Mouse (Mus musculus): ENCODE measurements around the gene Jsrp1.

Gene Jsrp1

DNA sequence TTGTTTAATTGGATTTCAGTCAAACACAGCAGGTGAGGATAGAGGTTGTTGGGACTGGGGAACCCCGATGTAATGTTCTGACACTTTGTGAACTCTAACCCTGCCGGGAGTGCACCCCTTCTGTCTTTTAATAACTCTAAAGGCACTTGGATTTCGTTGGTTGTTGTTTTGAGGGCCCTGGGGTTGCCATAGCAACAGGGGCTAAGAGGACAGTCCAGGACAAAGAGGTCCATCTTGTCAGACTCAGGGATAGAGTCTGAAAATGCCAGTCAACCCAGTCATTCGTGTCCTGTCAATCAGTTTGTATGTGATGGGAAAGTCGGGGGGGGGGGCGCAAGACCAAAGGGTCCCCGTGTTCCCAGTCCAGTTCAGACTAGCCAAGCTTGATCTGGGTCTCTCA lies 19.5 kb upstream of the Jsrp1 start:
- 66% methylated on average over 7 of the region's 7 CpGs for WGBS

DNA sequence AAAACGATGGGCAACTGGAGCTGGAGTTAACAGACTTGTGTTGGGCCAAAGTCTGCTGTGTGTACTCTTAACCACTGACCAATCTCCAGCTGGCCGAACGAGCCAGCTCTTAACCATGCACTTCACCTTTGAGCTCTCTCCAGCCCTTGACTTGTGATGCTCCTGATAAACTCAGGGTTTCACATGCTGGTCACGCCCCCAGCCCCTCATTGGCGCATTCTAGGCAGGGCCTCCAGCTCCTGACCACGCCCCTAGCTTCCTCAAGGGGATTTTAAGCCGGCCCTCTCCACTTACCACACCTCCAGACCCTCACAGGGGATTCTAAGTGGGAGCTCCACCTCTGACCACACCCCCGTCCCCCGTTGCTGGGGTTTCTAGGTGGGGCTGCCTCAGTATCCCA lies 17.8 kb upstream of the Jsrp1 start:
- WGBS: 23% methylated on average over 9 of the region's 9 CpGs

GRCm38 (mm10) chr10:80829359-80830278 lies 16.3 kb upstream of the Jsrp1 start:
- 17% methylated on average over 1 of the region's 1 CpGs for WGBS

- 59% methylated on average over 9 of the region's 9 CpGs for WGBS
These were observed 15.3 kb upstream of the Jsrp1 start for GRCm38 (mm10) chr10:80828587-80828986.

DNA sequence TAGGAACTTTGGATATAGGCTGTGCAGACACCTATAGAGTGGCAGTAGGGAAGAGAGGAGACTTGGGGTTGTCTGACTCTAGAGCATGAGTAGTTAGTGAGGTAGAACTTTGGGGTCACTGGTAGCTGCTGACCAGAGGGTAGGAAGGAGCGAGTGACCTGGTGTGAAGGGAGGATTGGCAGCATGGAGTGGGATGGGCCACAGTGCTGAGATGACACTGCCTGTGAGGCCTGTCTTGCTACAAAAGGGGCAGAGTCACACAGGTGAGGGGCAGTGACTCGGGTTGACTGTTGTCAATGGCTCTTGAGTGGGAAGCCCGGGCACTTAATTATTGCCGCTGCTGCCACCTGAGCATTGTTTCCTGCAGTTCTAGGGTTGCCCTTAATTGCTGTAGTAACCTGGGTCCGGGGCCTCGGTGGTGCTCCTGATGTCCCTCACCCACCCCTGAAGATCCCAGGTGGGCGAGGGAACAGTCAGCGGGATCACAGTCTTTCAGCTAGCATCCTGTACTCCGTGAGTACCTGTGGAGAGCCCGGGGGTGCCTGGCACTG lies 14.6 kb upstream of the Jsrp1 start:
- 46% methylated on average over 10 of the region's 10 CpGs for WGBS

DNA sequence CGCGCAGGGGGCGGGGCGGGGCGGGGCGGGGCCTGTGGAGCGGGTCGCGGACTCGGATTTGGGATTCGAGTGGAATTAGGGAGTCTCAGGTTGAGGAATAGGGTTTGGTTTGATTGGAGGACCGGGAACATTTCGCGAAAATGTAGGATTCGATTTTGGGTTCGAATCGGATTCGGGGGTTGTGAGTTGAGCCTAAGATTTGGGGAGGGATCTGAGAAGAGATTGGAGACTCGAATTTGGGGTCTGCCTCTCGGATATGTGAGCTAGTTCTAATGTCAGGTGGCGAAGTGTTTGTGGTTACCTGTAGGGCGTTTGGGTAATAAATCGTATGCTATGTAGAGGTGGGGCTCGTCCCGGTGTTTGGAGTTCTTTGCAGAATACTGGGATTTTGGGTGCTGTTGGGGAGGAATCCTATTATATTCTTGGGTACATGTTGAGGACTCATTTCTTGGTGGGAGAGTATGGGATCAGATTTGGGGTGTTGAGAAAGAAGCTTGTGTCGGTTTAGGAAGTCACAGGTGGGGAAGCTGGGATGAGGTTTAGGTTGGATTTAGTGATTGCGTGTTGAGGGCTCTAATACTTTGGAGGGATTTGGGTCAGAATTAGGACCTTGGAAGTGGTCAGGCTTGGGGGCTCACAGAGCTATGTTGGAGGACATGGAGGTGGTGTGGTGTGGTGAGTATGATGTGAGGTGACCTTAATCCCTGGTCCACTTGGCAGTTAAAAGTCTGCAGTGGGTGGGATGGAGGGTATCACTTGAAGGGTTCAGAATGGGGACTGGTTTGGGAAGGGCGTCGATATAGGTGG lies 14.0 kb upstream of the Jsrp1 start:
- WGBS: 3% methylated on average over 29 of the region's 29 CpGs

- WGBS: under 1% methylated on average over 81 of the region's 82 CpGs
These were observed 13.1 kb upstream of the Jsrp1 start, which contains the start of gene Oaz1 for GRCm38 (mm10) chr10:80826151-80827062. Gene Oaz1 (plus strand): TSS chr10:80826656.

DNA sequence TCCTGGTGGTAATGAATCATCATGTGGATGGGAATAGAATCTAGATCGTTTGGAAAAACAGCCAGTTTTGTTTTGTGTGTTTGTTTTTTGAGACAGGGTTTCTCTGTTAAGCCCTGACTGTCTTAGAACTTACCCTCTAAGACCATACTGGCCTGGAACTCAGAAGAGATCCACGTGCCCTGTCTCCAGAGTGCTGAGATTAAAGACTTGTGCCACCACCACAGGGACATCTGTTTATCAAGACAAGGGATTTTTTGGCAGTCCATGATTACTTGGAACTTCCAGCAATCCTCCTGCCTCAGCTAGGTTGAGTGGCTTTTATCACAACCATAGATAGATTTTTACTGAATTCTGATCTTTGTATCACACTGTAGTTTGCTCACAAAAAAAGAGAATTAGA lies 11.5 kb upstream of the Jsrp1 start:
- 57% methylated on average over 2 of the region's 2 CpGs for WGBS

DNA sequence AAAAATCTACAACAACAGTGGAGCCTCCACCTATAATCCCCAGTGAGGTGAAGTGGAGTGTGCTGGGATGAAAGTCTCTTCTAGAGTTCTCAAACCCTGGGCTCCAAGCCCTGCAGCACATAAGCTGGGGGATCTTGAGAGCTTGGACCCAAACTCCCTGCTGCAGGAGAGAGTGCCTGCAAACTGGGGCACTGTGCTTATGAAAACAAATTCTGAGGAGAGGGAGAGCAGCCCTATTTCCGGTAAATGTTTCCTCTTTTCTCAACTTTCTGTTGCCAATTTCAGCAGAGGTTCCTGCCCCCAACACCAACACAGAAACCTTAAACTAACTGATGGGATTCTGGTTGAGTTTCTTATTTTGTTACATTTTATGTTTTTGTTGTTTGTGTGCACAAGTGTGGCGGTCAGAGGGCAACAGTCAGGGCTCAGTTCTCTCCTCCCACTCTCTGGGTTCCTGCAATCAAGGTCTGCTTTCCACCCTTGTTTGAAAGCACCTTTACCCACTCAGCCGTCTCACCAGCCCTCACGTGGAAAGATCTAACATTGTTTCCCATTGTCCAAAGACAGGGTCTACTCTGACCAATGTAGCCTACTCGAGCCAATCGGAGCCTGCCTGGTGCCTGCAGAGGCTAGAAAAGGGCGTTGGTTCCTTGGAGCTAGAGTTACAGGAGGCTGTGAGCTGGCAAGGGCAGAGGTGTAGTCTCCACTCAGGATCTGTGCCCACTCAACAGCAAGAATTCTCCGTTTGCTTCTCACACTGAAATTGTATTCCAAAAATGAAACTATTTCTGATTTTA lies 10.7 kb upstream of the Jsrp1 start:
- 47% methylated on average over 8 of the region's 8 CpGs for WGBS

DNA sequence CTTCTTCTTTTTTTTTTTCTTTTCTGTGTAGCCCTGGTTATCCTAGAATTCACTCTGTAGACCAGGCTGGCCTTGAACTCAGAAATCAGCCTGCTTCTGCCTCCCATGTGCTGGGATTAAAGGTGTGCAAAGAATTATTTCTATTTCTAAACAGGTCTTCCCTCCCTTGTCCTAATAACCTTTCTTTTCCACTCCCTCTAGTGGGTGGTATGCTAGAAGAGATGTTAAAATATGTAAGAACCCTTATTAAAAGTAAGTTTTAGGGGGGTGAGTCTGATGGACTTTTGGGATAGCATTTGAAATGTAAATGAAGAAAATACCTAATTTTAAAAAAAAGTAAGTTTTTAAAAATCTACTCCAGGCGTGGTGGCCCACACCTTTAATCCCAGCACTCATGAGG lies 10.0 kb upstream of the Jsrp1 start:
- 97% methylated on average over 1 of the region's 1 CpGs for WGBS

- WGBS: 77% methylated on average over 5 of the region's 5 CpGs
These were observed 9.2 kb upstream of the Jsrp1 start for GRCm38 (mm10) chr10:80822528-80822927.

DNA sequence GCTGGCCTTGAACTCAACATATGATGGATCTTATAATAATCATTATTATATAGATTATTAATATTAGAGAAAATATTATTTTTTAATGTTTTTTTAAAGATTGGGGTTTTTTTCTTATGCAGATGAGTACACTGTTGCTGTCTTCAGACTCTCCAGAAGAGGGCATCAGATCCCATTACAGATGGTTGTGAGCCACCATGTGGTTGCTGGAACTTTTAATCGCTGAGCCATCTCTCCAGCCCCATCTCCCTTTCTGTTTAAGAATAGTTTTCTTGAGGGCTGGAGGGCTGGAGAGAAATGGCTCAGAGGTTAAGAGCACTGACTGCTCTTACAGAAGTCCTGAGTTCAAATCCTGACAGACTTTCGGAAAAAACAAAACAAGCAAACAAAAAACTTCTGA lies 8.7 kb upstream of the Jsrp1 start:
- 41% methylated on average over 2 of the region's 2 CpGs for WGBS

GRCm38 (mm10) chr10:80819406-80819805 lies 6.1 kb upstream of the Jsrp1 start:
- WGBS: 62% methylated on average over 3 of the region's 3 CpGs

DNA sequence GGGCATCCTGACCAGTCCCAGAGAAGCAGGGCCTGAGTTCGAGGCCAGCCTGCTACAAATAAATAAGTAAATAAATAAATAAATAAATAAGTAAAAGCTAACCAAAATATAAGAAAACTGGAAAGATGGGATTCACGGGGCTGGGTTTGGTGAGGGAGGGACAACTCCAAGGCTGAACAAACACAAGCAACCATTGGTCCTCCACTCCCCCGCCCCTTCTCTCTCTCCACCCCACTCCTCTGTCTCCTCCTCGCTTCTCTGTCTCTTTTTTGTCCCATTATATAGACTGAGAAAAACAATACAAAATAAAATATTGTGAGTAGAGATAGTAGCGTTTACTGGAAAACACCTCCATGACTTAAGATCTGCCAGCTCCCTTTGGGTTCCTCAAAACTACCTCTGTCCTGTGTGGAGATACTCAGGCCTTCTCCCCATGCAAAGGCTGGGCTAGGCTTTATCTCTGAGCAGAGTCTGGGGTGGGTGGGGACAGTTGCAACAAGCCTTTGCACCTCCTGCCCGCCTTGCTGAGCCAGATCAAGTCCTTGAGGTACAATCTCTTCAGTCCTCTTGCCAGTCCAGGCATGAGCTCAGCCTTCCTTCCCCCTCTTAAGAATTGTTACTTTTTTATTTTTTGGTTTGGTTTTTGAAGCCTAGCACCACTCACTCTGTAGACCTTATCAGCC lies 5.4 kb upstream of the Jsrp1 start:
- WGBS: 72% methylated on average over 6 of the region's 6 CpGs

- 87% methylated on average over 7 of the region's 7 CpGs for WGBS
These were observed 4.7 kb upstream of the Jsrp1 start for GRCm38 (mm10) chr10:80817955-80818354.

GRCm38 (mm10) chr10:80817164-80817563 lies 3.9 kb upstream of the Jsrp1 start:
- WGBS: 71% methylated on average over 2 of the region's 2 CpGs

DNA sequence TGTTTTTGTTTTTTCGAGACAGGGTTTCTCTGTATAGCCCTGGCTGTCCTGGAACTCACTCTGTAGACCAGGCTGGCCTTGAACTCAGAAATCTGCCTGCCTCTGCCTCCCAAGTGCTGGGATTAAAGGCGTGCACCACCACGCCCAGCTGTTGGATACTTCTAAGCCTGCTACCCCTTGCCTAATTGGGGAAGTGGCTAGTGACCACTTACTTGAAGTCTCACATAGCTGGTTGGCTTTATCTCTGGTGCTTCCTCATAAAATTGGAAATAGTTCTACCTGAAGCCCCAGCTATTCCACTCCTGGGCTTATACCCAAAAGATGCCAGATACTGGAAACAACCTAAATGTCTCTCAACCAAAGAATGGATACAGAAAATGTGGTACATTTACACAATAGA lies 3.0 kb upstream of the Jsrp1 start:
- 84% methylated on average over 3 of the region's 3 CpGs for WGBS

DNA sequence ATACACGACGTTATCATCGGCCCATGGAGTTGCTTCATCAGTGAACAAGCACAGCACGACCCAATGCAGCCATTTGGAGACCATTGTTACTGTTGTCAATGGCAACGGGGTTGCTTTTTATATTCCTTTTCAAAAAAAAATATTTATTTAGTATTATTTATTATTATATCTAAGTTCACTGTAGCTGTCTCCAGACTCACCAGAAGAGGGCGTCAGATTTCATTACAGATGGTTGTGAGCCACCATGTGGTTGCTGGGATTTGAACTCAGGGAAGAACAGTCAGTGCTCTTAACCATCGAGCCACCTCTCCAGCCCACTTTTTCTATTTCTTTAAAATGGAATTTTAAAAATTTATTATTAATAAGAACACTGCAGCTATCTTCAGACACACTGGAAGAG lies 1.5 kb upstream of the Jsrp1 start:
- WGBS: 62% methylated on average over 7 of the region's 7 CpGs

GRCm38 (mm10) chr10:80812391-80813041 lies 782 bp downstream of the Jsrp1 start:
- 71% methylated on average over 5 of the region's 5 CpGs for WGBS

Data from cerebral cortex, adult 2 months (tissue).